Mouse (Mus musculus): ENCODE measurements around the gene Wdpcp. TPM values are rescaled to one million over a fixed set of nuclear protein-coding genes. Genes with fewer than 3 reads are reported as not detected.

Wdpcp gene
- polyA plus RNA-seq, 1 experiment from 2014 or later, result 0.74 TPM

- Histone ChIP-seq H3K4me3 (ENCODE audit: low read depth, low read length) (no peak overlapping the region), H3K27ac (ENCODE audit: low read length) (no peak overlapping the region), H3K36me3 (ENCODE audit: control insufficient read depth, insufficient read depth) (no peaks in the 10 kb centered on the region), H3K9ac (ENCODE audit: low read depth, low read length) (no peak overlapping the region), H3K9me3 (replicated peaks; ENCODE audit: control insufficient read depth, low read length) (no peaks in the 10 kb centered on the region), H3K27me3 (ENCODE audit: control insufficient read depth, insufficient read depth, low read depth, low read length) (no peaks in the 10 kb centered on the region), H3K4me1 (ENCODE audit: control insufficient read depth, low read depth, low read length) (no peaks in the 10 kb centered on the region), H3K4me2 (ENCODE audit: low read depth, low read length) (no peak overlapping the region)
- WGBS (ENCODE audit: insufficient replicate concordance), result 69% methylated on average over 6 of the region's 6 CpGs
- ATAC-seq (ENCODE audit: low read depth), result no peak
Measured at GRCm38 (mm10) chr11:21688441-21688840, 116.4 kb downstream of the Wdpcp start.

DNA sequence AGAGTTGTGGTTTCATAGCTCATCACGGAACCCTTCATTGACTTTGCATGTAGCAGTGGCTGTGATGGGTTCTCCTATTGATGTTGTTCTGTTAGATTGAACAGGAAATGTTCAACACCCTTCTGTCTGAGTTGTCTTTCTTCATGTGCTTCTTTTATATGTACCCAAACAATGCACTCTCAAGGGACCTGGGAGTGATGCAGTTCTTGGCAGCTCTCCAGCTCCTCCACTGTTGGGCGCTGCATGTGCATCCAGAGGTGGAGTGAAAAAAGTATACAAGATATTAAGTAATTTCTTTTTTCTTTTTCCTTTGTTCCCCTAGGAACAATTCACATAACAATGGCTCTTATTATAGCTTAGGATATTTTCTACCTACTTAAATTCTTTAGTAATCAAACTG is 118.7 kb downstream of the Wdpcp start:
- Histone ChIP-seq H3K36me3 (ENCODE audit: control insufficient read depth, insufficient read depth) (no peaks in the 10 kb centered on the region), H3K27me3 (ENCODE audit: control insufficient read depth, insufficient read depth, low read depth, low read length) (no peaks in the 10 kb centered on the region), H3K9me3 (replicated peaks; ENCODE audit: control insufficient read depth, low read length) (no peaks in the 10 kb centered on the region), H3K9ac (ENCODE audit: low read depth, low read length) (no peak overlapping the region), H3K27ac (ENCODE audit: low read length) (no peak overlapping the region), H3K4me3 (ENCODE audit: low read depth, low read length) (no peak overlapping the region), H3K4me2 (ENCODE audit: low read depth, low read length) (no peak overlapping the region), H3K4me1 (ENCODE audit: control insufficient read depth, low read depth, low read length) (no peaks in the 10 kb centered on the region)
- no peak for ATAC-seq (ENCODE audit: low read depth)
- WGBS (ENCODE audit: insufficient replicate concordance), result 76% methylated on average over 2 of the region's 2 CpGs

DNA sequence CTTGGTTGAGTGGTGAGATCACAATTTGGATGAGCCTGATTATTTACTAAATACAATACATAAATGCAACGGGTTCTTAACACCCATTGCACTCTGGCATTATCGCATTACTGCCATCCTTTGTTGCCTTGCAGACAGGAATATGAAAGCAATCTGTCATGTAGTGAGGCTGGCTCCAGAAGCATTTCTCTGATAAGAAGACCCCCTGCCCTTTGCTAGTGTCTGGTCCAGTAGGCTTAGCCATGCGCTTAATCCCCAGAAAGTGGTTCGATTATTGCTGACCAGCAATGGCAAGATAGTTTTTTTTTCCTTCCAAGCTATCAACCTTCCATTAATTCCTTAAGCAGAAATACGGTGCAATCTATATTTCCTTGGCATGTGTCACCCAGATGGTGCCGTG is 122.1 kb downstream of the Wdpcp start:
- Histone ChIP-seq H3K36me3 (ENCODE audit: control insufficient read depth, insufficient read depth) (no peaks in the 10 kb centered on the region), H3K9ac (ENCODE audit: low read depth, low read length) (no peak overlapping the region), H3K4me1 (ENCODE audit: control insufficient read depth, low read depth, low read length) (no peaks in the 10 kb centered on the region), H3K4me2 (ENCODE audit: low read depth, low read length) (no peak overlapping the region), H3K9me3 (replicated peaks; ENCODE audit: control insufficient read depth, low read length) (no peaks in the 10 kb centered on the region), H3K27ac (ENCODE audit: low read length) (no peak overlapping the region), H3K4me3 (ENCODE audit: low read depth, low read length) (no peak overlapping the region), H3K27me3 (ENCODE audit: control insufficient read depth, insufficient read depth, low read depth, low read length) (no peaks in the 10 kb centered on the region)
- WGBS (ENCODE audit: insufficient replicate concordance), result 70% methylated on average over 6 of the region's 6 CpGs
- ATAC-seq (ENCODE audit: low read depth), result no peak

DNA sequence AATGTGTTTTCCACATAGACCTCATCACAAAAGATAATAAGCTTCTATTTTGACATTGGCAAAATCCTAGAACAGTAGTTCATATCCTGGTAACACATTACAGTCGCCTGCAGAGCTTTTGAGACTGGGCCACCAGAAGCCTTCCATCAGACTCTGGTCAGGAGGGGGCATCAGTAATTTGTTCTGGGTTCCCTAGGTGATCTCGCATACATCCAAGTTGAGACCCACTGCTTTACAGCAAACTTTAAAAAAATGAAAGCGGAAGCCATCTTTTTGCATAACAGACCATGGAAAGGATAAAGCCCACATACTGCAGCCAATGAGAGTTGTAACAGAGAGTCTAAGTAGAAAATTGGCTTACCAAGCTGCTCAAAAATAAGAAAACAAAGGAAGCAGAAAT is 125.6 kb downstream of the Wdpcp start:
- Histone ChIP-seq H3K36me3 (ENCODE audit: control insufficient read depth, insufficient read depth) (no peaks in the 10 kb centered on the region), H3K4me3 (ENCODE audit: low read depth, low read length) (no peak overlapping the region), H3K9me3 (replicated peaks; ENCODE audit: control insufficient read depth, low read length) (no peaks in the 10 kb centered on the region), H3K4me2 (ENCODE audit: low read depth, low read length) (no peak overlapping the region), H3K4me1 (ENCODE audit: control insufficient read depth, low read depth, low read length) (no peaks in the 10 kb centered on the region), H3K27ac (ENCODE audit: low read length) (no peak overlapping the region), H3K9ac (ENCODE audit: low read depth, low read length) (no peak overlapping the region), H3K27me3 (ENCODE audit: control insufficient read depth, insufficient read depth, low read depth, low read length) (no peaks in the 10 kb centered on the region)
- no peak for ATAC-seq (ENCODE audit: low read depth)
- WGBS (ENCODE audit: insufficient replicate concordance), result 58% methylated on average over 3 of the region's 3 CpGs

DNA sequence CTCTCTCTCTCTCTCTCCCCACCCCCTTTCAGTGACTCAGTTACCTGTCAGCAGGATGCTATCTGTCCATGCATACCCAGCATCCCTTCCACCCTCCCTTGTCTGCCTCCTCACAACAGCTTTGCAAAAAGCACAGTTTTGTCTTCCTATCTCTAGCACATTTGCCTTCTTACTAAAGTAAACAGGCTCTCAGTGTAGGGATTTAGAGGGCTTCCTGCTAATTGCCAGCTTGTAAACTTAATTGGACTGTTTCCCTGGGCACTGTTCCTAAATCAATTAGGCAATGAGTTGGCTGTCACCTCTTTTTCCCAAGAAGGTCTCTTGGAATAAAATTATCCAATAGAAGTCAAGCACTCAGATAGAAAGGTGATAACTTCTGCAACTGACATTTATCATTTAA is 141.5 kb downstream of the Wdpcp start:
- ATAC-seq (ENCODE audit: low read depth), result no peak
- H3K36me3 ChIP-seq (ENCODE audit: control insufficient read depth, insufficient read depth), result no peaks in the 10 kb centered on the region
- no peaks in the 10 kb centered on the region for H3K4me1 ChIP-seq (ENCODE audit: control insufficient read depth, low read depth, low read length)
- no peak overlapping the region for H3K27ac ChIP-seq (ENCODE audit: low read length)
- no peaks in the 10 kb centered on the region for H3K9me3 ChIP-seq (replicated peaks; ENCODE audit: control insufficient read depth, low read length)
- no peak overlapping the region for H3K4me3 ChIP-seq (ENCODE audit: low read depth, low read length)
- no peak overlapping the region for H3K9ac ChIP-seq (ENCODE audit: low read depth, low read length)
- H3K4me2 ChIP-seq (ENCODE audit: low read depth, low read length), result no peak overlapping the region
- no peaks in the 10 kb centered on the region for H3K27me3 ChIP-seq (ENCODE audit: control insufficient read depth, insufficient read depth, low read depth, low read length)

- no peaks in the 10 kb centered on the region for H3K9me3 ChIP-seq (replicated peaks; ENCODE audit: control insufficient read depth, low read length)
- H3K9ac ChIP-seq (ENCODE audit: low read depth, low read length), result no peak overlapping the region
- H3K4me3 ChIP-seq (ENCODE audit: low read depth, low read length), result no peak overlapping the region
- ATAC-seq (ENCODE audit: low read depth), result no peak
- no peaks in the 10 kb centered on the region for H3K36me3 ChIP-seq (ENCODE audit: control insufficient read depth, insufficient read depth)
- no peak overlapping the region for H3K4me2 ChIP-seq (ENCODE audit: low read depth, low read length)
- H3K27ac ChIP-seq (ENCODE audit: low read length), result no peak overlapping the region
- WGBS (ENCODE audit: insufficient replicate concordance), result 96% methylated on average over 1 of the region's 1 CpGs
- H3K4me1 ChIP-seq (ENCODE audit: control insufficient read depth, low read depth, low read length), result no peaks in the 10 kb centered on the region
- no peaks in the 10 kb centered on the region for H3K27me3 ChIP-seq (ENCODE audit: control insufficient read depth, insufficient read depth, low read depth, low read length)
Measured at GRCm38 (mm10) chr11:21714065-21714464, 142.0 kb downstream of the Wdpcp start.

DNA sequence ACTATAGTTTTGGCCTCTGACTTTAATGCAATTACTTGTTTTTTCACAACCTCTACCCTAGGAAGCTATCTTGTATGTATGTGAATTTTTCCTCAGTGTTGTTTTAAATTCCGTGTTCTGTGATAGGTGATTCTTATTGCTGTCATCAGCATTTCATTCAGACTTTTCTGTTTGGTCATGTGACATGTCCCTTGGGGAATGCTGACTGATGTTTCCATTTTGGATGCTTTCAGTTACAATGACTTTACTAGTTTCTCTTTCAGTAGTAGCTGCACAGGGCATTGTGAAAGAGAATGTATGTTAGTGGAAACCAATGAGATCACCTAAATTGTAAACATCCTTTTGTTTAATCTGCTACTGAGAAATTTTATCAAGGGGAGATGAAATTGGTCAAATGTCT is 154.3 kb downstream of the Wdpcp start:
- Histone ChIP-seq H3K9me3 (replicated peaks; ENCODE audit: control insufficient read depth, low read length) (no peaks in the 10 kb centered on the region), H3K4me2 (ENCODE audit: low read depth, low read length) (no peak overlapping the region), H3K27ac (ENCODE audit: low read length) (no peak overlapping the region), H3K36me3 (ENCODE audit: control insufficient read depth, insufficient read depth) (no peaks in the 10 kb centered on the region), H3K27me3 (ENCODE audit: control insufficient read depth, insufficient read depth, low read depth, low read length) (no peaks in the 10 kb centered on the region), H3K4me1 (ENCODE audit: control insufficient read depth, low read depth, low read length) (no peaks in the 10 kb centered on the region), H3K4me3 (ENCODE audit: low read depth, low read length) (no peak overlapping the region), H3K9ac (ENCODE audit: low read depth, low read length) (no peak overlapping the region)
- no peak for ATAC-seq (ENCODE audit: low read depth)
- WGBS (ENCODE audit: insufficient replicate concordance), result 37% methylated on average over 1 of the region's 1 CpGs

- Histone ChIP-seq H3K4me3 (ENCODE audit: low read depth, low read length) (no peak overlapping the region), H3K9ac (ENCODE audit: low read depth, low read length) (no peak overlapping the region), H3K36me3 (ENCODE audit: control insufficient read depth, insufficient read depth) (no peaks in the 10 kb centered on the region), H3K27ac (ENCODE audit: low read length) (no peak overlapping the region), H3K9me3 (replicated peaks; ENCODE audit: control insufficient read depth, low read length) (no peaks in the 10 kb centered on the region), H3K4me2 (ENCODE audit: low read depth, low read length) (no peak overlapping the region), H3K4me1 (ENCODE audit: control insufficient read depth, low read depth, low read length) (no peaks in the 10 kb centered on the region), H3K27me3 (ENCODE audit: control insufficient read depth, insufficient read depth, low read depth, low read length) (no peaks in the 10 kb centered on the region)
- ATAC-seq (ENCODE audit: low read depth), result no peak
- WGBS (ENCODE audit: insufficient replicate concordance), result 62% methylated on average over 5 of the region's 5 CpGs
Measured at GRCm38 (mm10) chr11:21729056-21729455, 157.0 kb downstream of the Wdpcp start.

- H3K9ac ChIP-seq (ENCODE audit: low read depth, low read length), result no peak overlapping the region
- H3K4me1 ChIP-seq (ENCODE audit: control insufficient read depth, low read depth, low read length), result no peaks in the 10 kb centered on the region
- H3K27me3 ChIP-seq (ENCODE audit: control insufficient read depth, insufficient read depth, low read depth, low read length), result no peaks in the 10 kb centered on the region
- WGBS (ENCODE audit: insufficient replicate concordance), result 72% methylated on average over 6 of the region's 6 CpGs
- no peak for ATAC-seq (ENCODE audit: low read depth)
- H3K9me3 ChIP-seq (replicated peaks; ENCODE audit: control insufficient read depth, low read length), result no peaks in the 10 kb centered on the region
- H3K36me3 ChIP-seq (ENCODE audit: control insufficient read depth, insufficient read depth), result no peaks in the 10 kb centered on the region
- no peak overlapping the region for H3K4me2 ChIP-seq (ENCODE audit: low read depth, low read length)
- H3K27ac ChIP-seq (ENCODE audit: low read length), result no peak overlapping the region
- no peak overlapping the region for H3K4me3 ChIP-seq (ENCODE audit: low read depth, low read length)
Measured at GRCm38 (mm10) chr11:21729961-21730360, 157.9 kb downstream of the Wdpcp start.

DNA sequence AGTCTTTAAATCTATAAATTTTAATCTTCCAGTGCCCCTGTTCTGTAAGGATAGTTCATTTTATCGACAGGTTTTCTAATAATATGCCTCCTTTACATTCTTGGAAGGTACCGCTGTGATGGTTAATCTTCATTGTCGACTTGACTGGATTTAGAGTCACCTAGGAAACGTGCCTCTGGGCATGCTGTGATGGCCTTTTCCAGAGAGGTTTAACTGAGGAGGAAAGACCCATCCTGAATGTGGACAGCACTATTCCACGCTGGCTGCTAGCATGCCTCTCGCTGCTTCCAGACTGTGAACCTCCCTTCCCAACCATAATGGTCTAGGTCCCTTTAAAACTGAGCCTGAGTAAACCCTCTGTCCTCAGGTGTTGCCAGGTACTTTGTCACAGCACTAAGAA is 163.2 kb downstream of the Wdpcp start:
- Histone ChIP-seq H3K27ac (ENCODE audit: low read length) (no peak overlapping the region), H3K9ac (ENCODE audit: low read depth, low read length) (no peak overlapping the region), H3K4me1 (ENCODE audit: control insufficient read depth, low read depth, low read length) (no peaks in the 10 kb centered on the region), H3K36me3 (ENCODE audit: control insufficient read depth, insufficient read depth) (no peaks in the 10 kb centered on the region), H3K4me3 (ENCODE audit: low read depth, low read length) (no peak overlapping the region), H3K27me3 (ENCODE audit: control insufficient read depth, insufficient read depth, low read depth, low read length) (no peaks in the 10 kb centered on the region), H3K9me3 (replicated peaks; ENCODE audit: control insufficient read depth, low read length) (no peaks in the 10 kb centered on the region), H3K4me2 (ENCODE audit: low read depth, low read length) (no peak overlapping the region)
- 61% methylated on average over 6 of the region's 6 CpGs for WGBS (ENCODE audit: insufficient replicate concordance)
- no peak for ATAC-seq (ENCODE audit: low read depth)
